Mouse (Mus musculus) embryonic fibroblast, embryonic 13.5 days (primary cell): ENCODE results near the gene Tox3.

Source experiments
- CTCF ChIP-seq: IDR thresholded peaks from 2 replicates; pipeline ENCODE4 v1.5.1; 2011; ENCODE audit warnings: mild to moderate bottlenecking, control low read depth, low read length, moderate library complexity, borderline replicate concordance; ENCODE audit not compliant: insufficient read depth
- POLR2A ChIP-seq: IDR thresholded peaks from 2 replicates; pipeline ENCODE4 v1.6.1; 2011; ENCODE audit warnings: low read depth, mild to moderate bottlenecking, control low read depth, low read length, moderate library complexity

GRCm38 (mm10) chr8:90392643-90393042 is 44.5 kb upstream of the Tox3 start:
- TF ChIP-seq POLR2A (no peak), CTCF (no peak)
